Comparison of ENCODE assay signal across 9 mouse cellular contexts in genomic region chr9:24695700-24696404, GRCm38 (mm10). TPM values are rescaled to one million over a fixed set of nuclear protein-coding genes. Genes with fewer than 3 reads are reported as not detected.
DNase-seq lines count a peak whose midpoint lies in the region; ATAC-seq lines count a peak whose summit lies in the region.
"Had no signal": no experiment of that assay in that cellular context is flagged by ENCODE, and none has a peak within 500 bp of the region (broad histone marks: within the 10 kb centered on the region; RNA-seq: fewer than 3 reads in every experiment).

Gene Dpy19l2 (minus strand): TSS chr9:24696293.

- DNase-seq in kidney, postnatal 4 days, result peak; percentile 48 to 58
- no peak for DNase-seq in kidney, adult 9 months
- DNase-seq in embryo, embryonic 11.5 days (ENCODE audit: low read depth, low spot score), result peak; percentile 31
- peak; percentile 30 to 72 for DNase-seq in left cerebral cortex, postnatal 10 days (ENCODE audit: extremely low spot score in 1 of 2, low spot score in 2 of 2)
- DNase-seq in spleen, postnatal 4 days (ENCODE audit: low spot score in 2 of 2), result no peak
- DNase-seq in thymus, postnatal 25 days, result no peak

- peaks cover 5% of the 10 kb centered on the region; the same call in 1 of the 2 replicates for H3K27me3 ChIP-seq in heart, embryonic 15.5 days
- no peaks in the 10 kb centered on the region for H3K27me3 ChIP-seq in midbrain, embryonic 15.5 days (replicated peaks)

- peak; percentile 67; the same call in 1 of the 2 replicates for ATAC-seq in heart, embryonic 15.5 days (replicated peaks; ENCODE audit: insufficient number of reproducible peaks, insufficient read depth, low FRiP score, low read depth)
- ATAC-seq in midbrain, embryonic 15.5 days (replicated peaks), result peak; percentile 96

- peak within 1 kb of the TSS; percentile 55 for H3K4me3 ChIP-seq in heart, embryonic 15.5 days
- H3K4me3 ChIP-seq in midbrain, embryonic 15.5 days, result peak within 1 kb of the TSS; percentile 55

- intact Hi-C loops in left cerebral cortex, postnatal 10 days (cut with DNase I), result loop anchor here (5.0 to 10.0 kb wide), 2 partner anchors 151 to 346 kb away; no protein-coding TSS in a partner anchor

- H3K4me2 ChIP-seq in heart, embryonic 15.5 days, result peak within 1 kb of the TSS; percentile 97
- peak within 1 kb of the TSS; percentile 98 for H3K4me2 ChIP-seq in midbrain, embryonic 15.5 days

- 1% methylated on average over 45 of the region's 45 CpGs for WGBS in heart, embryonic 15.5 days
- under 1% methylated on average over 45 of the region's 45 CpGs for WGBS in midbrain, embryonic 15.5 days

- peak within 1 kb of the TSS; percentile 47 for H3K9ac ChIP-seq in heart, embryonic 15.5 days
- peak within 1 kb of the TSS; percentile 50 for H3K9ac ChIP-seq in midbrain, embryonic 15.5 days

- H3K27ac ChIP-seq in heart, embryonic 15.5 days, result no peak within 1 kb of the TSS
- H3K27ac ChIP-seq in midbrain, embryonic 15.5 days, result no peak within 1 kb of the TSS

- no peaks in the 10 kb centered on the region for H3K36me3 ChIP-seq in heart, embryonic 15.5 days
- H3K36me3 ChIP-seq in midbrain, embryonic 15.5 days (replicated peaks), result no peaks in the 10 kb centered on the region

- H3K9me3 ChIP-seq in heart, embryonic 15.5 days (replicated peaks), result no peaks in the 10 kb centered on the region
- H3K9me3 ChIP-seq in midbrain, embryonic 15.5 days, result no peaks in the 10 kb centered on the region

- peaks cover 9% of the 10 kb centered on the region for H3K4me1 ChIP-seq in heart, embryonic 15.5 days (replicated peaks)
- peaks cover 10% of the 10 kb centered on the region for H3K4me1 ChIP-seq in midbrain, embryonic 15.5 days

RNA-seq across cellular contexts. Expression of gene Dpy19l2, which starts in this region (rescaled TPM):
- polyA plus RNA-seq in heart, embryonic 15.5 days (2015; fragmentation: Nextera tagmentation; extraction: Ambion mirVana), result 0.11 and 0.13 TPM in 2 replicates
- under 1 TPM; 0.36 to 0.47 TPM for total RNA-seq in left cerebral cortex, postnatal 10 days (2021)
- 0.34 and 0.71 TPM in 2 replicates for polyA plus RNA-seq in midbrain, embryonic 15.5 days (2015; fragmentation: Nextera tagmentation; extraction: Ambion mirVana)
- total RNA-seq: neutrophil, adult 5-6 weeks had no signal

Comparison
In these comparisons a context has a peak if more than half of its experiments do, and no peak if none do; other contexts are left out.
1. DNase-seq: peak in kidney, postnatal 4 days (2 of 2) and embryo, embryonic 11.5 days (single experiment); none in kidney, adult 9 months (single experiment), spleen, postnatal 4 days (0 of 2) and thymus, postnatal 25 days (single experiment).
2. Peak in ATAC-seq, H3K4me3 ChIP-seq, H3K9ac ChIP-seq and H3K4me2 ChIP-seq in heart, embryonic 15.5 days; RNA of the gene not detected or under 1 TPM.
3. Peak in DNase-seq in left cerebral cortex, postnatal 10 days; RNA of the gene not detected or under 1 TPM.
4. Peak in ATAC-seq, H3K4me3 ChIP-seq, H3K9ac ChIP-seq and H3K4me2 ChIP-seq in midbrain, embryonic 15.5 days; RNA of the gene not detected or under 1 TPM.